Mouse (Mus musculus) MEL (cell line): ENCODE data around the gene Ubap1l. TPM values are rescaled to one million over a fixed set of nuclear protein-coding genes. Genes with fewer than 3 reads are reported as not detected.

Experiments
- DNase-seq: peaks from one replicate; pipeline ENCODE4 v3.0.0; 2011; ENCODE audit warnings: low read depth, low spot score
- H3K27ac ChIP-seq: 2 replicates; pipeline ENCODE4 v1.5.1; 2012; ENCODE audit warnings: low read depth, mild to moderate bottlenecking, control low read depth, low read length, moderate library complexity; ENCODE audit not compliant: control insufficient read depth
- H3K27me3 ChIP-seq, 2 experiments: fragments of 150-350 bp in 1 of 2; sonication (generic) in 1 of 2; 2 replicates each; pipeline ENCODE4 v1.6.1; 2012; ENCODE audit warnings: low read length in 2 of 2, mild to moderate bottlenecking in 2 of 2, improper control_type of control experiment in 1 of 2, moderate library complexity in 1 of 2; ENCODE audit not compliant: insufficient read depth in 2 of 2, control insufficient read depth in 1 of 2
- H3K36me3 ChIP-seq, 2 experiments: 2 replicates each; pipeline ENCODE4 v1.6.1; 2012 to 2014; ENCODE audit warnings: low read length in 2 of 2, improper control_type of control experiment in 1 of 2, inconsistent platforms in 1 of 2, mild to moderate bottlenecking in 1 of 2; ENCODE audit not compliant: insufficient read depth in 2 of 2, control insufficient read depth in 1 of 2
- H3K4me1 ChIP-seq, 2 experiments: fragments of 150-350 bp in 1 of 2; sonication (generic) in 1 of 2; 2 replicates each; pipeline ENCODE4 v1.6.1; 2012; ENCODE audit warnings: low read length in 2 of 2, improper control_type of control experiment in 1 of 2, mild to moderate bottlenecking in 1 of 2; ENCODE audit not compliant: insufficient read depth in 2 of 2, control insufficient read depth in 1 of 2
- H3K4me3 ChIP-seq, 2 experiments: fragments of 150-350 bp in 1 of 2; sonication (generic) in 1 of 2; 2 replicates each; pipeline ENCODE4 v1.5.1; 2012; ENCODE audit warnings: low read depth in 2 of 2, low read length in 2 of 2, mild to moderate bottlenecking in 2 of 2, moderate library complexity in 2 of 2, control low read depth in 1 of 2, improper control_type of control experiment in 1 of 2; ENCODE audit not compliant: control insufficient read depth in 1 of 2, insufficient read depth in 1 of 2
- H3K79me2 ChIP-seq: 2 replicates; pipeline ENCODE4 v1.6.1; 2012; ENCODE audit warnings: mild to moderate bottlenecking, low read length, moderate library complexity; ENCODE audit not compliant: control insufficient read depth, poor library complexity, insufficient read depth
- H3K9ac ChIP-seq: 2 replicates; pipeline ENCODE4 v1.6.1; 2012; ENCODE audit warnings: low read depth, mild to moderate bottlenecking, control low read depth, low read length, moderate library complexity; ENCODE audit not compliant: control insufficient read depth, poor library complexity, severe bottlenecking
- H3K9me3 ChIP-seq: fragments of 150-350 bp; sonication (generic); replicated peaks from 2 replicates; pipeline ENCODE4 v1.6.1; 2012; ENCODE audit warnings: mild to moderate bottlenecking, low read length, improper control_type of control experiment, moderate library complexity; ENCODE audit not compliant: insufficient read depth
- ETS1 ChIP-seq: IDR thresholded peaks from 2 replicates; pipeline ENCODE4 v1.6.1; 2012; ENCODE audit warnings: low read depth, mild to moderate bottlenecking, inconsistent platforms, low read length, improper control_type of control experiment, moderate library complexity
- GABPA ChIP-seq: IDR thresholded peaks from 2 replicates; pipeline ENCODE4 v1.6.1; 2012; ENCODE audit warnings: low read depth, mild to moderate bottlenecking, inconsistent platforms, low read length, improper control_type of control experiment, moderate library complexity
- HCFC1 ChIP-seq: IDR thresholded peaks from 2 replicates; pipeline ENCODE4 v1.6.1; 2012; ENCODE audit warnings: low read depth, mild to moderate bottlenecking, inconsistent platforms, low read length, improper control_type of control experiment, moderate library complexity
- JUND ChIP-seq: IDR thresholded peaks from 2 replicates; pipeline ENCODE4 v1.6.1; 2011; ENCODE audit warnings: low read depth, mild to moderate bottlenecking, improper control_type of control experiment, low read length
- KAT2A ChIP-seq: conservative IDR thresholded peaks from 2 replicates; pipeline ENCODE4 v1.6.1; 2012; ENCODE audit warnings: low read depth, low read length, improper control_type of control experiment, inconsistent platforms
- MAZ ChIP-seq: IDR thresholded peaks from 2 replicates; pipeline ENCODE4 v1.6.1; 2012; ENCODE audit warnings: low read depth, mild to moderate bottlenecking, inconsistent platforms, low read length, improper control_type of control experiment
- MXI1 ChIP-seq: IDR thresholded peaks from 2 replicates; pipeline ENCODE4 v1.6.1; 2011; ENCODE audit warnings: mild to moderate bottlenecking, low read depth, low read length, improper control_type of control experiment
- POLR2A ChIP-seq, 2 experiments: IDR thresholded peaks; 2 replicates each; pipeline ENCODE4 v1.6.1; 2011 to 2012; ENCODE audit warnings: low read length in 2 of 2, mild to moderate bottlenecking in 2 of 2, control low read depth in 1 of 2, improper control_type of control experiment in 1 of 2, low read depth in 1 of 2, moderate library complexity in 1 of 2; ENCODE audit not compliant: control insufficient read depth in 1 of 2, insufficient read depth in 1 of 2, poor library complexity in 1 of 2
- POLR2AphosphoS2 ChIP-seq: IDR thresholded peaks from 2 replicates; pipeline ENCODE4 v1.6.1; 2011; ENCODE audit warnings: low read length, improper control_type of control experiment
- POLR2AphosphoS5 ChIP-seq: IDR thresholded peaks from 2 replicates; pipeline ENCODE4 v1.6.1; 2012; ENCODE audit warnings: low read depth, borderline replicate concordance, mild to moderate bottlenecking, inconsistent platforms, low read length, moderate library complexity, mixed read lengths
- RAD21 ChIP-seq: IDR thresholded peaks from 2 replicates; pipeline ENCODE4 v1.6.1; 2011; ENCODE audit warnings: mild to moderate bottlenecking, low read depth, low read length, improper control_type of control experiment
- RCOR1 ChIP-seq: IDR thresholded peaks from 2 replicates; pipeline ENCODE4 v1.6.1; 2012; ENCODE audit warnings: low read depth, mild to moderate bottlenecking, inconsistent platforms, low read length, improper control_type of control experiment
- SIN3A ChIP-seq: IDR thresholded peaks from 2 replicates; pipeline ENCODE4 v1.6.1; 2012; ENCODE audit warnings: low read length, improper control_type of control experiment, inconsistent platforms
- SMC3 ChIP-seq: IDR thresholded peaks from 2 replicates; pipeline ENCODE4 v1.6.1; 2011; ENCODE audit warnings: low read depth, low read length, improper control_type of control experiment
- TAL1 ChIP-seq: IDR thresholded peaks from 2 replicates; pipeline ENCODE4 v1.6.1; 2012; ENCODE audit warnings: mild to moderate bottlenecking, inconsistent platforms, low read length, moderate library complexity, mixed read lengths
- TBP ChIP-seq: IDR thresholded peaks from 2 replicates; pipeline ENCODE4 v1.8.0; 2011; ENCODE audit warnings: low read depth, low read length, improper control_type of control experiment
- ZKSCAN1 ChIP-seq: IDR thresholded peaks from 2 replicates; pipeline ENCODE4 v1.6.1; 2012; ENCODE audit warnings: low read depth, mild to moderate bottlenecking, inconsistent platforms, low read length, improper control_type of control experiment, moderate library complexity
- ZMIZ1 ChIP-seq: IDR thresholded peaks from 2 replicates; pipeline ENCODE4 v1.6.1; 2012; ENCODE audit warnings: low read depth, mild to moderate bottlenecking, inconsistent platforms, low read length, improper control_type of control experiment, moderate library complexity
- ZNF384 ChIP-seq: IDR thresholded peaks from 2 replicates; pipeline ENCODE4 v1.6.1; 2012; ENCODE audit warnings: low read depth, mild to moderate bottlenecking, inconsistent platforms, low read length, improper control_type of control experiment
- polyA plus RNA-seq, 2 experiments: library from polyadenylated mRNA; stranded (reverse) in 1 of 2; unstranded in 1 of 2; fragments of >175 nt in 1 of 2; fragments of >200 nt in 1 of 2; gene quantifications; 2 replicates each; pipeline versions ENCODE4 v1.2.1 to v1.2.4; 2012; ENCODE audit warnings: low replicate concordance in 2 of 2, low read depth in 1 of 2; ENCODE audit not compliant: insufficient read length in 2 of 2, insufficient read depth in 1 of 2, missing spikeins in 1 of 2
- total RNA-seq: library from RNA; depleted of rRNA; stranded (reverse); fragments of 300-350 nt; gene quantifications from 2 replicates; pipeline ENCODE4 v1.2.3, GENCODE M21; 2012

The Ubap1l gene
- total and polyA plus RNA-seq, 3 experiments = 0.08 TPM; not detected in 2

GRCm38 (mm10) chr9:65393606-65394005, 32.8 kb downstream of the Ubap1l start:
- Histone ChIP-seq H3K27me3 (0 out of 4 replicates have a peak, but pooled peaks cover 0 to 2% of the 10 kb centered on the region in 2 experiments), H3K9ac (no peak overlapping the region), H3K27ac (no peak overlapping the region), H3K4me1 (0 out of 4 replicates have a peak, but pooled peaks cover 0 to 2% of the 10 kb centered on the region in 2 experiments)
- DNase-seq = no peak
- TF ChIP-seq ETS1 = no peak
- TF ChIP-seq TAL1 = no peak
- TF ChIP-seq GABPA = no peak
- no peak for TF ChIP-seq MXI1
- no peak for TF ChIP-seq HCFC1
- TF ChIP-seq RAD21 = no peak
- TF ChIP-seq SMC3 = no peak
- no peak for TF ChIP-seq ZNF384
- no peak for TF ChIP-seq JUND
- no peak for TF ChIP-seq POLR2A (IDR thresholded peaks at IDR 0.05; ENCODE audit: control insufficient read depth in 1 of 2, insufficient read depth in 1 of 2, low read depth in 1 of 2, low read length in 2 of 2, poor library complexity in 1 of 2)
- no peak for TF ChIP-seq TBP
- TF ChIP-seq ZKSCAN1 = no peak
- TF ChIP-seq, all 39 proteins: peak for 0
- H3K36me3 ChIP-seq = no peaks in the 10 kb centered on the region
- no peaks in the 10 kb centered on the region for H3K79me2 ChIP-seq
- H3K4me3 ChIP-seq = no peak overlapping the region
- H3K9me3 ChIP-seq = no peaks in the 10 kb centered on the region

- no peak overlapping the region for H3K4me3 ChIP-seq
- H3K27me3 ChIP-seq = 0 out of 4 replicates have a peak, but pooled peaks cover 0 to 2% of the 10 kb centered on the region in 2 experiments
- no peaks in the 10 kb centered on the region for H3K79me2 ChIP-seq
- no peak for DNase-seq
- H3K4me1 ChIP-seq = 0 out of 4 replicates have a peak, but pooled peaks cover 0 to 5% of the 10 kb centered on the region in 2 experiments
- TF ChIP-seq MAZ (no peak), JUND (no peak), ZMIZ1 (no peak), POLR2AphosphoS2 (no peak), GABPA (no peak), POLR2AphosphoS5 (no peak), SIN3A (no peak), KAT2A (no peak), RCOR1 (no peak)
- TF ChIP-seq, all 39 proteins: peak for 0
- H3K36me3 ChIP-seq = no peaks in the 10 kb centered on the region
- no peak overlapping the region for H3K9ac ChIP-seq
- H3K9me3 ChIP-seq = no peaks in the 10 kb centered on the region
- no peak overlapping the region for H3K27ac ChIP-seq
These were observed 33.5 kb downstream of the Ubap1l start for GRCm38 (mm10) chr9:65394360-65394759.
